Comparison of ENCODE assay signal across 22 mouse cellular contexts in the genomic region with DNA sequence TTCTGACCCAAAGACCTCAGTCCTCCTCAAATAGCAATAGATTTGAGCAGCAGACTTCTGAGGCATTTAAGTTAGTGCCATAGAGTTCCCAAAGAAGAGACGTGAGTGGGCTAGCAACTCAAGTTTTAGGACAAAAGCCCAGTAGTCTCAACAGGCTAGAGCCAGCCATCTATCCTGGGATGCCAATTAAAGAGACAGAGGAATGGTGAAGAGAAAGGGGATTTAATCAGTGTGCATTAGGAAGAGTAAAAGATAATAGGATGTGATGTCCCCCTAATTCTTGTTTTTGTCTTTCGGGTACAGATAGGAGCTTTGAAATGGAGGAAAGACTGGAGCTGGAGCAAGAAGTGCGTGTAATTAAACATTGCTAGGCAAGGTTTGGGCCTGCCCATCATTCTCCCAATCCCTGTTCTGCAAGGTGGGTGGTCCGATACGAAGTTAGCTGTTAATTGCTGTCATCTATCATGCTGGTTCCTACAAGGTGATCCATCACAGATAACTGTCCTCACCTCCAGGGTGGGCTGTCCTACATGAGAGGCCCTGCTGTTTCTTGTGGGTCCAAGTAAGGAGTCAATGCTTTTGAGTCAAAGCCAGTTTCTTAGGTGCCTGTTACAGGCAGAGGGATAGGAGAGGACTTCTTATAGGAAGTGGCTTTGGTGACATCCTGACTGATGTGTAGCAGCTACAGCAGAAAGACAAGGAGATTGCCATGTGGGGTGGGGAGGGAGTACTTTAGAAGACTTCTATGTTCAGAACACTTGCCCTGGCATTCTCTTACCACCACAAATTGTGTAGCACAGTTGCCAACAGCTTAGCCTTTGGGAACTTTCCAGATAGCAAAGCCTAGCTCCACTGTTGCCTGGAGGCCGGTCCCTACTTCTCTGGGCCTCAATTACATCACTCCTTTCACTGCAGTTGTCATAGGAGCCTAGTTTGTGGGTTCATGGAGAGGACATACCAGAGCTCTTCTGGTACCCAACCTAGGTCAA. TPM values are rescaled to one million over a fixed set of nuclear protein-coding genes. Genes with fewer than 3 reads are reported as not detected.
DNase-seq lines count a peak whose midpoint lies in the region; ATAC-seq lines count a peak whose summit lies in the region.
"Had no signal": no experiment of that assay in that cellular context is flagged by ENCODE, and none has a peak within 500 bp of the region (broad histone marks: within the 10 kb centered on the region; RNA-seq: fewer than 3 reads in every experiment).

No protein-coding gene starts in this region.

- 50% methylated on average over 6 of the region's 6 CpGs for WGBS in heart, embryonic 10.5 days

- no peaks in the 10 kb centered on the region; the same call in 1 of the 2 replicates for H3K27me3 ChIP-seq in heart, embryonic 10.5 days (ENCODE audit: insufficient read depth, poor library complexity, severe bottlenecking)
- H3K27me3 ChIP-seq: forebrain, embryonic 13.5 days; intestine, embryonic 15.5 days; kidney, embryonic 15.5 days; limb, embryonic 12.5 days; liver, embryonic 15.5 days had no signal

- ATAC-seq in cerebellum, adult (ENCODE audit: insufficient number of reproducible peaks, low FRiP score, low TSS enrichment): no peak
- ATAC-seq: forebrain, embryonic 13.5 days; intestine, embryonic 15.5 days had no signal

- no peaks in the 10 kb centered on the region for H3K4me1 ChIP-seq in heart, embryonic 10.5 days
- H3K4me1 ChIP-seq: forebrain, embryonic 13.5 days; intestine, embryonic 15.5 days; limb, embryonic 12.5 days; liver, embryonic 15.5 days; midbrain, embryonic 10.5 days had no signal

- peak; percentile 11 for DNase-seq in layer of hippocampus, adult 11-12 months (ENCODE audit: low spot score)
- no peak for DNase-seq in layer of hippocampus, postnatal 25 days (ENCODE audit: extremely low spot score in 1 of 2, low spot score in 1 of 2)
- peak; percentile 3 for DNase-seq in ZHBTc4 (ENCODE audit: low read depth, low spot score)
- DNase-seq in embryo, embryonic 10 days (ENCODE audit: low spot score): peak; percentile 61
- DNase-seq in layer of hippocampus, postnatal 10 days (ENCODE audit: low spot score in 2 of 2): peak; percentile 25 to 38
- DNase-seq in heart, embryonic 10.5 days (ENCODE audit: low spot score): no peak
- DNase-seq: adrenal gland, postnatal 10 days; cerebellum, postnatal 25 days; heart, postnatal 14 days; lung, postnatal 14 days; thymus, adult 18-20 months had no signal

- H3K9me3 ChIP-seq in heart, embryonic 10.5 days: no peaks in the 10 kb centered on the region
- H3K9me3 ChIP-seq: forebrain, embryonic 13.5 days; intestine, embryonic 15.5 days; kidney, embryonic 15.5 days; limb, embryonic 12.5 days; liver, embryonic 15.5 days; midbrain, embryonic 10.5 days had no signal

- no peaks in the 10 kb centered on the region for H3K36me3 ChIP-seq in heart, embryonic 10.5 days
- H3K36me3 ChIP-seq: G1E; intestine, embryonic 15.5 days; kidney, embryonic 15.5 days; limb, embryonic 12.5 days; liver, embryonic 15.5 days; midbrain, embryonic 10.5 days had no signal

- H3K27ac ChIP-seq in heart, embryonic 10.5 days: no peak overlapping the region
- H3K27ac ChIP-seq: forebrain, embryonic 13.5 days; intestine, embryonic 15.5 days; kidney, embryonic 15.5 days; limb, embryonic 12.5 days; liver, embryonic 15.5 days; midbrain, embryonic 10.5 days had no signal

- no peak overlapping the region for H3K4me3 ChIP-seq in heart, embryonic 10.5 days
- H3K4me3 ChIP-seq: forebrain, embryonic 13.5 days; intestine, embryonic 15.5 days; kidney, embryonic 15.5 days; limb, embryonic 12.5 days; liver, embryonic 15.5 days; midbrain, embryonic 10.5 days; myocyte had no signal

RNA-seq across cellular contexts. Expression of gene Gm815, which starts 44.9 kb away (rescaled TPM):
- total RNA-seq in layer of hippocampus, postnatal 25 days (2021): not detected
- not detected for total RNA-seq in layer of hippocampus, postnatal 10 days (2021)
- polyA plus RNA-seq in heart, embryonic 10.5 days (2016; fragmentation: Nextera tagmentation; extraction: Ambion mirVana): not detected in 2 replicates
- total RNA-seq: adrenal gland, postnatal 10 days; G1E; gastrocnemius, adult 8-10 months; heart, postnatal 14 days had no signal
- polyA plus RNA-seq: forebrain, embryonic 13.5 days; G1E; intestine, embryonic 15.5 days; kidney, embryonic 15.5 days; limb, embryonic 12.5 days; liver, embryonic 15.5 days; midbrain, embryonic 10.5 days; myocyte; small intestine, adult 2 months had no signal

Comparison
In these comparisons a context has a peak if more than half of its experiments do, and no peak if none do; other contexts are left out.
1. DNase-seq: peak in layer of hippocampus, adult 11-12 months (single experiment), ZHBTc4 (single experiment), embryo, embryonic 10 days (single experiment) and layer of hippocampus, postnatal 10 days (2 of 2); none in layer of hippocampus, postnatal 25 days (0 of 2) and heart, embryonic 10.5 days (single experiment).